Mouse (Mus musculus) neural tube, embryonic 13.5 days (tissue): ENCODE data around the gene Snrpa1. TPM values are rescaled to one million over a fixed set of nuclear protein-coding genes. Genes with fewer than 3 reads are reported as not detected.

Experiments
- ATAC-seq: fragments of 200-750 bp; cut with Nextera tagmentation; 2 replicates; pipeline ENCODE4 v1.8.0; 2017; ENCODE audit warnings: low read depth, mild to moderate bottlenecking, moderate TSS enrichment, moderate library complexity
- H3K27ac ChIP-seq: fragments of 300-500 bp; sonication (generic); replicated peaks from 2 replicates; pipeline ENCODE4 v1.5.1; 2015; ENCODE audit warnings: moderate library complexity, mild to moderate bottlenecking, inconsistent platforms
- H3K27me3 ChIP-seq: fragments of 300-500 bp; sonication (generic); 2 replicates; pipeline ENCODE4 v1.6.1; 2015; ENCODE audit warnings: mild to moderate bottlenecking, inconsistent platforms
- H3K36me3 ChIP-seq: fragments of 300-500 bp; sonication (generic); 2 replicates; pipeline ENCODE4 v1.6.1; 2015; ENCODE audit warnings: mild to moderate bottlenecking, inconsistent platforms
- H3K4me1 ChIP-seq: fragments of 300-500 bp; sonication (generic); replicated peaks from 2 replicates; pipeline ENCODE4 v1.6.1; 2015; ENCODE audit warnings: inconsistent platforms
- H3K4me2 ChIP-seq: fragments of 300-500 bp; sonication (generic); 2 replicates; pipeline ENCODE4 v1.6.1; 2015; ENCODE audit warnings: inconsistent platforms, mild to moderate bottlenecking, moderate library complexity
- H3K4me3 ChIP-seq: fragments of 300-500 bp; sonication (generic); 2 replicates; pipeline ENCODE4 v1.5.1; 2015; ENCODE audit warnings: mild to moderate bottlenecking, inconsistent platforms
- H3K9ac ChIP-seq: fragments of 300-500 bp; sonication (generic); 2 replicates; pipeline ENCODE4 v1.6.1; 2015; ENCODE audit warnings: moderate library complexity, mild to moderate bottlenecking, inconsistent platforms
- H3K9me3 ChIP-seq: fragments of 300-500 bp; sonication (generic); 2 replicates; pipeline ENCODE4 v1.6.1; 2016; ENCODE audit warnings: inconsistent platforms
- WGBS: fragments of 180-500 bp; shearing (Covaris S2); methylation state at CpG from one replicate; pipeline ENCODE4 v1.1.7; 2015; 5-methylcytosine and 5-hydroxymethylcytosine counted together
- polyA plus RNA-seq: library from polyadenylated mRNA; unstranded; fragments of >200 nt; fragmentation: Nextera tagmentation; extraction: Ambion mirVana; gene quantifications from 2 replicates; pipeline ENCODE4 v1.2.1, GENCODE M21; 2015

Gene Snrpa1
- polyA plus RNA-seq, 1 experiment from 2014 or later = 128 TPM

- ATAC-seq = no peak
- Histone ChIP-seq H3K27ac (no peak overlapping the region; the same call in 1 of the 2 replicates), H3K4me1 (peaks cover 74% of the 10 kb centered on the region), H3K9ac (no peak overlapping the region), H3K9me3 (no peaks in the 10 kb centered on the region), H3K36me3 (peaks cover 1% of the 10 kb centered on the region; the same call in 1 of the 2 replicates), H3K4me2 (no peak overlapping the region), H3K4me3 (no peak overlapping the region), H3K27me3 (no peaks in the 10 kb centered on the region)
- WGBS = 70% methylated on average over 1 of the region's 1 CpGs
Observed at GRCm38 (mm10) chr7:66120139-66120538, 61.3 kb downstream of the Snrpa1 start.

DNA sequence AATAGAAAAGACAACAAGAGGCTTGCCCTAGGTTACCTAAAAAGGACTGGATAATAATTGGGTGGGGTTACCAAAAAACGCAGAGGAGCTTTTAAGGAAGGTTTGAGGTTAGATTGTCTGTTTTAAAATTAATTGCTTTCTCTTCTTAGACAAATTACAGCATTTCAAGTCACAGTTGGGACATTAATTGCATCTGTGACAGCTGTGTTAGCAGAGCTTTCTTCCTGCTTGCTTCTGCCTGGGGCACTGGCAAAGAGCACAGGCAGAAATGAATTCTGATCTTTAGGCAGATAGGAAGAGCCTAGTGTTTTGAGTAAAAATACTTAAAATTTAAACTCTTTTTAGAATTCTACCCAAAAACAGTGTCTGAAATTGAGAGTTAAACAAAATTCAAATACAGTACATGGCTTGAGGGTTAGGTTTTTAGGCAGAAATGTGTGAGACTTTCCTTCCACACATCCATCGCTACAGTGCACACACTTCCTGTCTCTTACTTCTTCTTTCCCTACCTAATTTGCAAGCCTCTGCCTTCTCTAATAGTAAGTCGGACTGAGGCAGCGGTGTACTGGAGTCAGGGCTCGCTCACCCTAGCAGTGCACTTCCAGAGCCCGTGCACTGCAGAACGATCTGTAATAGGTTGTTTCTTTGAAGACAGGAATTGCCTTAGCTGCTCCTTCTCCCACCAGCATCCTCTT is 62.0 kb downstream of the Snrpa1 start:
- Histone ChIP-seq H3K36me3 (peaks cover 8% of the 10 kb centered on the region), H3K4me2 (no peak overlapping the region), H3K27ac (peak overlapping the region; percentile 76), H3K4me3 (no peak overlapping the region), H3K9me3 (no peaks in the 10 kb centered on the region), H3K4me1 (peaks cover 67% of the 10 kb centered on the region), H3K9ac (0 out of 2 replicates have a peak overlapping the region, but pooled peaks have one; percentile 6), H3K27me3 (no peaks in the 10 kb centered on the region)
- no peak for ATAC-seq
- 50% methylated on average over 7 of the region's 7 CpGs for whole genome bisulfite sequencing

Other genes starting within 250 kb of the Snrpa1 start
- gene Pcsk6, start 197.3 kb upstream of the Snrpa1 start, polyA plus RNA-seq = 1.2 and 1.3 TPM in 2 replicates
- not detected in 2 replicates for gene Gm45213, start 15.4 kb upstream of the Snrpa1 start, polyA plus RNA-seq
- gene Selenos, start 20.6 kb downstream of the Snrpa1 start, polyA plus RNA-seq = 97.2 and 105 TPM in 2 replicates
- 11.5 and 13.3 TPM in 2 replicates for gene Chsy1, start 50.5 kb downstream of the Snrpa1 start, polyA plus RNA-seq